Mouse (Mus musculus): ENCODE results near the gene Pir.

GRCm38 (mm10) chrX:164269285-164269761 is at the start of gene Pir:
- TF ChIP-seq CTCF (IDR thresholded peaks at IDR 0.05; ENCODE audit: low read depth) (peak; percentile 37), EP300 (IDR thresholded peaks at IDR 0.05; ENCODE audit: low read depth) (no peak)
